Mouse (Mus musculus) intestine, embryonic 14.5 days (tissue): ENCODE results near the gene Abhd14a. TPM values are rescaled to one million over a fixed set of nuclear protein-coding genes. Genes with fewer than 3 reads are reported as not detected.

ENCODE experiments used
- ATAC-seq: fragments of 200-750 bp; cut with Nextera tagmentation; replicated peaks from 2 replicates; pipeline ENCODE4 v1.8.0; 2017; ENCODE audit warnings: low read depth, moderate number of reproducible peaks, moderate TSS enrichment, moderate library complexity; ENCODE audit not compliant: low FRiP score, low TSS enrichment
- DNase-seq: peaks from one replicate; pipeline ENCODE4 v3.0.0-alpha.2; 2018; ENCODE audit warnings: low spot score
- H3K27ac ChIP-seq: fragments of 300-500 bp; sonication (generic); 2 replicates; pipeline ENCODE4 v1.5.1; 2014; ENCODE audit warnings: low read depth, mild to moderate bottlenecking, control low read depth
- H3K27me3 ChIP-seq: fragments of 300-500 bp; sonication (generic); replicated peaks from 2 replicates; pipeline ENCODE4 v1.6.1; 2014; ENCODE audit warnings: low read length, control low read depth; ENCODE audit not compliant: control insufficient read depth, insufficient read depth
- H3K36me3 ChIP-seq: fragments of 300-500 bp; sonication (generic); 2 replicates; pipeline ENCODE4 v1.6.1; 2014; ENCODE audit warnings: low read length, control low read depth; ENCODE audit not compliant: control insufficient read depth, insufficient read depth
- H3K4me1 ChIP-seq: fragments of 300-500 bp; sonication (generic); replicated peaks from 2 replicates; pipeline ENCODE4 v1.6.1; 2014; ENCODE audit warnings: low read length, control low read depth, mixed read lengths; ENCODE audit not compliant: control insufficient read depth, insufficient read depth
- H3K4me2 ChIP-seq: fragments of 300-500 bp; sonication (generic); 2 replicates; pipeline ENCODE4 v1.6.1; 2014; ENCODE audit warnings: low read length
- H3K4me3 ChIP-seq: fragments of 300-500 bp; sonication (generic); 2 replicates; pipeline ENCODE4 v1.5.1; 2014; ENCODE audit warnings: low read depth, low read length, control low read depth, mixed read lengths
- H3K9ac ChIP-seq: fragments of 300-500 bp; sonication (generic); 2 replicates; pipeline ENCODE4 v1.6.1; 2014; ENCODE audit warnings: mild to moderate bottlenecking, low read length
- H3K9me3 ChIP-seq: fragments of 300-500 bp; sonication (generic); 2 replicates; pipeline ENCODE4 v1.6.1; 2016; ENCODE audit warnings: low read length, control low read depth; ENCODE audit not compliant: control insufficient read depth
- WGBS: fragments of 180-500 bp; shearing (Covaris S2); extraction: QIAGEN DNeasy Blood & Tissue Kit; methylation state at CpG from one replicate; pipeline ENCODE4 v1.1.7; 2014; 5-methylcytosine and 5-hydroxymethylcytosine counted together
- polyA plus RNA-seq: library from polyadenylated mRNA; unstranded; fragments of >200 nt; fragmentation: Nextera tagmentation; extraction: Ambion mirVana; gene quantifications from 2 replicates; pipeline ENCODE4 v1.2.1, GENCODE M21; 2014

The Abhd14a gene
- polyA plus RNA-seq, 1 experiment from 2014 or later: 58.2 TPM

GRCm38 (mm10) chr9:106465571-106466200, 18.2 kb upstream of the Abhd14a start, which contains the start of gene Gpr62:
TSS of gene Gpr62 (minus strand) at chr9:106465938.
- Histone ChIP-seq H3K27ac (no peak within 1 kb of the TSS), H3K4me1 (peaks cover 3% of the 10 kb centered on the region; the same call in 1 of the 2 replicates), H3K9me3 (no peaks in the 10 kb centered on the region), H3K27me3 (no peaks in the 10 kb centered on the region), H3K4me3 (peak within 1 kb of the TSS; percentile 54), H3K9ac (peak within 1 kb of the TSS; percentile 56), H3K36me3 (peaks cover 28% of the 10 kb centered on the region), H3K4me2 (peak within 1 kb of the TSS; percentile 96)
- no peak for DNase-seq
- WGBS: 35% methylated on average over 26 of the region's 26 CpGs
- no peak for ATAC-seq

GRCm38 (mm10) chr9:106464751-106465541, 17.5 kb upstream of the Abhd14a start:
- Histone ChIP-seq H3K4me1 (peaks cover 3% of the 10 kb centered on the region; the same call in 1 of the 2 replicates), H3K9me3 (no peaks in the 10 kb centered on the region), H3K36me3 (peaks cover 36% of the 10 kb centered on the region), H3K4me3 (peak overlapping the region; percentile 54), H3K9ac (peak overlapping the region; percentile 56), H3K27ac (no peak overlapping the region), H3K27me3 (no peaks in the 10 kb centered on the region), H3K4me2 (peak overlapping the region; percentile 96)
- WGBS: 2% methylated on average over 87 of the region's 99 CpGs
- ATAC-seq: peak; percentile 68
- peak; percentile 79 for DNase-seq

DNA sequence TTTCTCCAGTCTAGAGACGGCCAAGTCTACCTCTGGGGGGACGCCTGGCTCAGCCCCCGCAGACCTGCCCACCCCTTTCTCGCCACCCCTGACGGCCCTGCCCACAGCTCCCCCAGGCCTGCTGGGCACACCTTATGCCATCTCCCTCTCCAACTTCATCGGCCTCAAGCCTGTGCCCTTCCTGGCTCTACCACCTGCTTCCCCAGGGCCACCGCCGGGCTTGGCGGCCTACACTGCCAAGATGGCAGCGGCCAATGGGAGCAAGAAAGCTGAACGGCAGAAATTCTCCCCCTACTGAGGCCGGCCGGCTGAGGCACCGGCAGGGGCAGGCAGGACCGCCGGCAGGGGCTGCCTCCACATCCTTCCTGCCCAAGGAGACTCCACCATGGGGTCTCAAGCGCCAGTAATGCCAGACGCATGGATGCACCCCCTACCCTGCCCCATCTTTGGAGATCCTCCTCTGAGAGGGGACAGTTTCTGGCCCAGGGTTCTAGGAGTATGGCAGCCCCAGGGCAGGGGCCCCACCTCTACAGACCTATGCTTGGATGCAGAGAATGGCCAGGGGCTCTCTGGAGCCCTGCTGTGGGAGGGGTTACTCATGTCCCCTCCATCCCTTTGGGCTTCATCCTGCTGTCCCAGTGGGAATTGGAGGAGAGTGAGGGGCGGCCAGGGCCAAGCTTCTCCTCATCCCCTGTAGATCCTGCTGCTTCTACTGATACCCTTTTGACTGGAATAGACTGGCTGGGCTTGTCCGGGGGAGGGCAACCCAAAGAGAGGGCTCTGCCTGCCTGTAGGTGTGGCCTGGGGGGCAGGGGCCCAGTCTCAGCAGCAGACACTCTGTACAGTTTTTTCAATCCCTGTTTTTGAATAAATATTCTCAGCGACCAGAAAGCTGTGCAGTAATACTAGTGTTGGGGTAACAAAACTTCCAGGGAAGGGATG, 15.9 kb upstream of the Abhd14a start:
- Histone ChIP-seq H3K9me3 (no peaks in the 10 kb centered on the region), H3K27ac (no peak overlapping the region), H3K36me3 (peaks cover 38% of the 10 kb centered on the region), H3K27me3 (no peaks in the 10 kb centered on the region), H3K4me1 (peaks cover 3% of the 10 kb centered on the region; the same call in 1 of the 2 replicates), H3K4me3 (no peak overlapping the region), H3K9ac (no peak overlapping the region), H3K4me2 (no peak overlapping the region)
- WGBS: 80% methylated on average over 21 of the region's 21 CpGs
- ATAC-seq (no peak), DNase-seq (no peak)

- H3K4me2 ChIP-seq: no peak overlapping the region
- H3K27me3 ChIP-seq: no peaks in the 10 kb centered on the region
- DNase-seq (no peak), ATAC-seq (no peak)
- no peak overlapping the region for H3K27ac ChIP-seq
- H3K9me3 ChIP-seq: no peaks in the 10 kb centered on the region
- H3K36me3 ChIP-seq: peaks cover 41% of the 10 kb centered on the region
- no peak overlapping the region for H3K4me3 ChIP-seq
- WGBS: 97% methylated on average over 12 of the region's 12 CpGs
- no peak overlapping the region for H3K9ac ChIP-seq
- H3K4me1 ChIP-seq: peaks cover 7% of the 10 kb centered on the region; the same call in 1 of the 2 replicates
Observed at GRCm38 (mm10) chr9:106462430-106462800, 14.9 kb upstream of the Abhd14a start.

DNA sequence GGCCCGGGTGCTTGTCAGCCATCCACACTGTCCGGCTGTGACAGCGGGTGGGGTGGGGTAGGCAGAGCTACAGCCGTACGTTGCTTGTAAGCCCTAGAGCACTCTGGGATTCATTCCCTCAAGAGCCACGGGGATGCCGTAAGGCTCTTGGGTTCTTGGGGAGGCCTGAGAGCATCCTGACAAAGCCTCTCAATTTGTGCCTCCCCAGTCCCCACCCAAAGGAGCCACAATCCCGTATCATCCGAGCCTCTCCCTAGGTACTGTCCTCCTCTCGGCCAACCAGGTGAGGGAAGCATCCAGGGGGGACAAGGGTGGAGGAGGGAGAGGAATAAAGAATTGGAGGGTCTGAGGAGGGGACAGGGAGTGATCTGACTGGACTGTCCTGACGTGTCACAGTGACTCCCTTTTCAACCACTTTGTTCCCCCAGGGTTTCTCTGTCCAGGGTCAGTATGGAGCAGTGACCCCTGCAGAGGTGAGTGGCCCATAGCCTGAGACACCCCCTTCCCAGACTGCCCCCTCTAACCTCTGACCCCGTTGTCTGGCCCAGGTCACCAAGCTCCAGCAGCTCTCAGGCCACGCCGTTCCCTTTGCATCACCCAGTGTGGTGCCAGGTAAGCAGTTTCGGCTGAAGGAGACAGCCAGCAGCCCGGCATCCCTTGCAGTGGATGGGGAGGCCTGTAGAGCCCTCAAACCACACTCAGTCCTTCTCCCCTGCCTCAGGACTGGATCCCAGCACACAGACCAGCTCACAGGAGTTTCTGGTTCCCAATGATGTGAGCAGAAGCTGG, 14.4 kb upstream of the Abhd14a start:
- H3K27ac ChIP-seq: no peak overlapping the region
- peaks cover 43% of the 10 kb centered on the region for H3K36me3 ChIP-seq
- no peak for DNase-seq
- H3K9ac ChIP-seq: no peak overlapping the region
- no peak overlapping the region for H3K4me2 ChIP-seq
- no peaks in the 10 kb centered on the region for H3K9me3 ChIP-seq
- 85% methylated on average over 16 of the region's 16 CpGs for WGBS
- peaks cover 12% of the 10 kb centered on the region for H3K4me1 ChIP-seq
- no peaks in the 10 kb centered on the region for H3K27me3 ChIP-seq
- no peak for ATAC-seq
- H3K4me3 ChIP-seq: no peak overlapping the region

GRCm38 (mm10) chr9:106461026-106461415, 13.5 kb upstream of the Abhd14a start:
- Histone ChIP-seq H3K27me3 (no peaks in the 10 kb centered on the region), H3K9me3 (no peaks in the 10 kb centered on the region), H3K4me2 (no peak overlapping the region), H3K27ac (no peak overlapping the region), H3K36me3 (peaks cover 47% of the 10 kb centered on the region), H3K4me1 (peaks cover 20% of the 10 kb centered on the region), H3K4me3 (no peak overlapping the region), H3K9ac (no peak overlapping the region)
- WGBS: 92% methylated on average over 9 of the region's 9 CpGs
- no peak for DNase-seq
- no peak for ATAC-seq

DNA sequence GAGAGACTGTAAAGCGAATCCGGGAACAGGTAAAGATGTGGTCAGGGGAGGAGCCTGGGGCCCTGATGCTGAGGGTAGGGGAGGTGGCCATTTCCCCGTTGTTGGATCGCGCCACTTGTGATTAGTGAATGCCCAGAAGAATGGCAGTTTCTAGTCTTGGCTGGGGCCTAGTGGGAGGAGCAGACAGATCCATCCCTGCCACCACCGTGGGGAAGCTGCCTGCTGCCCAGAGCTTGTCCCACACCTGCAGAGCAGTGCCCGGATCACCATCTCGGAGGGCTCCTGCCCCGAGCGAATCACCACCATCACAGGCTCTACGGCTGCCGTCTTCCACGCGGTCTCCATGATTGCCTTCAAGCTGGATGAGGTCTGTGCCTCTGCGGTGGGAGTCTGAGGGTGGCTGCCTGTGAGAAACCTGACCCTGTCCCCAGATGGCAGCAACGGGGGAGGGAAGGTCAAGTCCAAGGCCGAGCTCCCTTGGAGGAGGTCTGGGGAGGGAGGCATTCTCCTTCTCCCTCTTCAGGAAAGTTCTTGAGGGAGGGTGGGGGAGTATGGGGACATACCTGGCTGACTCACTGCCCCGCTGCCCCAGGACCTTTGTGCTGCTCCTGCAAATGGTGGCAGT, 13.0 kb upstream of the Abhd14a start:
- H3K9me3 ChIP-seq: no peaks in the 10 kb centered on the region
- no peak overlapping the region for H3K4me2 ChIP-seq
- no peak for DNase-seq
- ATAC-seq: no peak
- H3K9ac ChIP-seq: no peak overlapping the region
- no peaks in the 10 kb centered on the region for H3K27me3 ChIP-seq
- peaks cover 22% of the 10 kb centered on the region for H3K4me1 ChIP-seq
- H3K36me3 ChIP-seq: peaks cover 47% of the 10 kb centered on the region
- 76% methylated on average over 18 of the region's 18 CpGs for WGBS
- no peak overlapping the region for H3K27ac ChIP-seq
- no peak overlapping the region for H3K4me3 ChIP-seq
